Mouse (Mus musculus) myocyte (in vitro differentiated cells): Measurements from ENCODE around the gene Dlk2.

ENCODE experiments used
- CEBPB ChIP-seq: IDR thresholded peaks from 2 replicates; pipeline ENCODE4 v1.6.1; 2011; ENCODE audit warnings: mild to moderate bottlenecking, moderate library complexity; ENCODE audit not compliant: poor library complexity, insufficient read depth, severe bottlenecking
- E2F4 ChIP-seq: IDR thresholded peaks from one replicate; pipeline ENCODE4 v1.6.1; 2011; ENCODE audit warnings: mild to moderate bottlenecking, control low read depth, moderate library complexity; ENCODE audit not compliant: insufficient read depth
- MAX ChIP-seq: IDR thresholded peaks from one replicate; pipeline ENCODE4 v1.6.1; 2011; ENCODE audit warnings: low read depth, mild to moderate bottlenecking, control low read depth
- MYOG ChIP-seq, 3 experiments: IDR thresholded peaks; one replicate each; pipeline ENCODE4 v1.6.1; 2011; ENCODE audit warnings: control low read depth in 2 of 3, low read depth in 2 of 3, mild to moderate bottlenecking in 2 of 3; ENCODE audit not compliant: insufficient read length in 2 of 3, control insufficient read depth in 1 of 3, insufficient read depth in 1 of 3
- POLR2A ChIP-seq: IDR thresholded peaks from one replicate; pipeline ENCODE4 v1.6.1; 2011; ENCODE audit warnings: low read depth, mild to moderate bottlenecking, control low read depth, moderate library complexity; ENCODE audit not compliant: insufficient read length
- REST ChIP-seq: IDR thresholded peaks from one replicate; pipeline ENCODE4 v1.6.1; 2011; ENCODE audit warnings: mild to moderate bottlenecking, control low read depth, moderate library complexity; ENCODE audit not compliant: insufficient read depth, insufficient read length
- SRF ChIP-seq: IDR thresholded peaks from one replicate; pipeline ENCODE4 v1.6.1; 2011; ENCODE audit warnings: low read depth; ENCODE audit not compliant: control insufficient read depth, insufficient read length
- TCF12 ChIP-seq: IDR thresholded peaks from one replicate; pipeline ENCODE4 v1.6.1; 2011; ENCODE audit warnings: mild to moderate bottlenecking, control low read depth; ENCODE audit not compliant: poor library complexity, insufficient read depth, severe bottlenecking
- TCF3 ChIP-seq: IDR thresholded peaks from one replicate; pipeline ENCODE4 v1.6.1; 2011; ENCODE audit warnings: low read depth, control low read depth; ENCODE audit not compliant: insufficient read length
- USF1 ChIP-seq: IDR thresholded peaks from one replicate; pipeline ENCODE4 v1.6.1; 2011; ENCODE audit warnings: low read depth, mild to moderate bottlenecking, control low read depth, moderate library complexity

GRCm38 (mm10) chr17:46254106-46254505 is 43.1 kb upstream of the Dlk2 start:
- TF ChIP-seq POLR2A (no peak), REST (no peak), USF1 (no peak), MAX (no peak), SRF (no peak), E2F4 (no peak), TCF12 (no peak), MYOG (IDR thresholded peaks at IDR 0.05; ENCODE audit: control insufficient read depth in 1 of 3, insufficient read depth in 1 of 3, insufficient read length in 2 of 3, low read depth in 2 of 3) (no peak), CEBPB (no peak), TCF3 (no peak)
